Mouse (Mus musculus) hindbrain, embryonic 14.5 days (tissue): ENCODE data around the gene Rtp1. TPM values are rescaled to one million over a fixed set of nuclear protein-coding genes. Genes with fewer than 3 reads are reported as not detected.
A peak's percentile ranks its signal among the peaks of the same experiment; 100 is the strongest.

Source experiments
- ATAC-seq: fragments of 200-750 bp; cut with Nextera tagmentation; 2 replicates; pipeline ENCODE4 v1.8.0; 2017; ENCODE audit warnings: moderate number of reproducible peaks, mild to moderate bottlenecking, moderate TSS enrichment, moderate library complexity; ENCODE audit not compliant: low FRiP score
- DNase-seq: peaks from one replicate; pipeline ENCODE4 v3.0.0-alpha.2; 2015; ENCODE audit warnings: low spot score
- H3K27ac ChIP-seq: fragments of 300-500 bp; sonication (generic); 2 replicates; pipeline ENCODE4 v1.5.1; 2014; ENCODE audit warnings: mild to moderate bottlenecking, moderate library complexity
- H3K27me3 ChIP-seq: fragments of 300-500 bp; sonication (generic); 2 replicates; pipeline ENCODE4 v1.6.1; 2014; ENCODE audit warnings: mild to moderate bottlenecking, low read length, mixed read lengths; ENCODE audit not compliant: control insufficient read depth, insufficient read depth
- H3K36me3 ChIP-seq: fragments of 300-500 bp; sonication (generic); replicated peaks from 2 replicates; pipeline ENCODE4 v1.6.1; 2014; ENCODE audit not compliant: control insufficient read depth, insufficient read depth
- H3K4me1 ChIP-seq: fragments of 300-500 bp; sonication (generic); replicated peaks from 2 replicates; pipeline ENCODE4 v1.6.1; 2014; ENCODE audit warnings: antibody characterized with exemption, low read length, mixed read lengths; ENCODE audit not compliant: control insufficient read depth, insufficient read depth
- H3K4me2 ChIP-seq: fragments of 300-500 bp; sonication (generic); replicated peaks from 2 replicates; pipeline ENCODE4 v1.6.1; 2014; ENCODE audit warnings: mild to moderate bottlenecking, moderate library complexity
- H3K4me3 ChIP-seq: fragments of 300-500 bp; sonication (generic); replicated peaks from 2 replicates; pipeline ENCODE4 v1.5.1; 2014; ENCODE audit warnings: mild to moderate bottlenecking, low read length
- H3K9ac ChIP-seq: fragments of 300-500 bp; sonication (generic); 2 replicates; pipeline ENCODE4 v1.6.1; 2014
- H3K9me3 ChIP-seq: fragments of 300-500 bp; sonication (generic); 2 replicates; pipeline ENCODE4 v1.6.1; 2016; ENCODE audit warnings: low read length; ENCODE audit not compliant: control insufficient read depth
- WGBS: fragments of 180-500 bp; shearing (Covaris S2); extraction: QIAGEN DNeasy Blood & Tissue Kit; methylation state at CpG from one replicate; pipeline ENCODE4 v1.1.7; 2014; 5-methylcytosine and 5-hydroxymethylcytosine counted together
- polyA plus RNA-seq: library from polyadenylated mRNA; unstranded; fragments of >200 nt; fragmentation: Nextera tagmentation; extraction: Ambion mirVana; gene quantifications from 2 replicates; pipeline ENCODE4 v1.2.1, GENCODE M21; 2014

Gene Rtp1
- polyA plus RNA-seq, 1 experiment from 2014 or later = not detected

DNA sequence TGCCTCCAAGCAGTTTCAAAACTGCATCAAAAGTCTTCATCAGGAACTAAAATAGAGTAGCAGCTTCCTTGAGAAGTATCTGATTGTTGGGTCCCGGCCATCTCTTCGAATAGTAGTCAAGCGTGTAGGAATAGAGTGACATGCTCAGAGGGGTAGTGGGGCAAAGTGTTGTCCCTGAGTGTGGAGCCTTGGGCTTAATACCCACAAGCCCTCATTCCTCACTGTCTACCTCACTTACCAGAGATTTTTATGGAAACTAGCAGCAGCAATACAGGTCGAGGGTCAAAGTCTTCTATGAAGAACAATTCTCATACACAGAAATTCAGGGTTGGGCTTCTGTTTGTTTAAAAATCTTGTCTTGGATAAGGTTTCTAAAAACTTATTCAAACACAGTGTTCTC is 21.9 kb downstream of the Rtp1 start:
- H3K27ac ChIP-seq = no peak overlapping the region
- H3K4me3 ChIP-seq = no peak overlapping the region
- H3K4me2 ChIP-seq = no peak overlapping the region
- no peak overlapping the region for H3K9ac ChIP-seq
- H3K27me3 ChIP-seq = no peaks in the 10 kb centered on the region
- no peak for DNase-seq
- no peak for ATAC-seq
- H3K9me3 ChIP-seq = no peaks in the 10 kb centered on the region
- 85% methylated on average over 4 of the region's 4 CpGs for WGBS
- no peaks in the 10 kb centered on the region for H3K36me3 ChIP-seq
- H3K4me1 ChIP-seq = no peaks in the 10 kb centered on the region

DNA sequence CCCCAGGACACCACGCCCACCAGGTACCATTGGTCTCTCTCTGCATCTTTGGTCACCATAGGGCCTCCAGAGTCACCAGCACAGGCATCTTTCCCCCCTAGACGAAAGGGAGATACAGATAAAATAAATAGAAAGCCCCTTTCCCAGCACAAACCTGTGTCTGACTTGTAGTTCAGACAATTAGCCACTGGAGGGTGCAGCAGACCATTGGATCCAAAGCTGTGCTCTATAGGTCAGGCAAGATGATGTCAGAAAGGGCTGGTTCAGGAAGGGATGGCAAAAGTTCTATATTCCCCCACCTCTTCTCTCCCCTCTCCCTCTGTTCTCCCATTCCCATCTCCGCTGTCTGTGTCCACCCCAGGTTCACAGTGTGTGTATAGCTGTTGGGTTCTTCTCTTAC is 23.5 kb downstream of the Rtp1 start:
- Histone ChIP-seq H3K27me3 (no peaks in the 10 kb centered on the region), H3K4me2 (no peak overlapping the region), H3K9me3 (no peaks in the 10 kb centered on the region), H3K4me3 (no peak overlapping the region), H3K36me3 (no peaks in the 10 kb centered on the region), H3K9ac (no peak overlapping the region), H3K27ac (no peak overlapping the region), H3K4me1 (no peaks in the 10 kb centered on the region)
- ATAC-seq (peak; percentile 79), DNase-seq (peak; percentile 86)
- WGBS = 20% methylated on average over 3 of the region's 3 CpGs

DNA sequence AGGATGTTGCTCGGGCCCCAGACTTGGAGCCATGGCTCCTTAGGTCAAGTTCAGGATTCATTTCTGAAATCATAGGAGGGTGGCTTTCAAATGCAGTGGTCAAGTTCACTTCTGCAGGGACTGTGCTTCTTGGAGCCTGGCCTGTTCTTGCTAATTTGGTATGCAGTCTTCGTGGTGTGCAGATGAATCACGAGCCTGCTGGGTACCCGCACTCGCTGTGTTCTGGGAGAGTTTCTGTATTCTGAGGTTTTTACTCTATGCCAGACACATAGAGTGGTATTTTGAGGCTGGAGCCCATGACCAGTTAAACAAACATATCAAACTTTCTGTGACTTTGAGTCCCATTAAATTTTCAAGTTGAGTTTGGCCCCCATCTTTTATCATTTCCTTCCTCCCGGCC is 25.4 kb downstream of the Rtp1 start:
- Histone ChIP-seq H3K4me3 (no peak overlapping the region), H3K27me3 (no peaks in the 10 kb centered on the region), H3K4me1 (no peaks in the 10 kb centered on the region), H3K4me2 (no peak overlapping the region), H3K9me3 (no peaks in the 10 kb centered on the region), H3K36me3 (no peaks in the 10 kb centered on the region), H3K9ac (no peak overlapping the region), H3K27ac (no peak overlapping the region)
- no peak for DNase-seq
- no peak for ATAC-seq
- 70% methylated on average over 6 of the region's 6 CpGs for WGBS

- H3K4me2 ChIP-seq = no peak overlapping the region
- H3K9ac ChIP-seq = no peak overlapping the region
- H3K4me3 ChIP-seq = no peak overlapping the region
- 90% methylated on average over 3 of the region's 3 CpGs for WGBS
- ATAC-seq (no peak), DNase-seq (no peak)
- no peaks in the 10 kb centered on the region for H3K27me3 ChIP-seq
- H3K4me1 ChIP-seq = no peaks in the 10 kb centered on the region
- no peaks in the 10 kb centered on the region for H3K36me3 ChIP-seq
- no peak overlapping the region for H3K27ac ChIP-seq
- no peaks in the 10 kb centered on the region for H3K9me3 ChIP-seq
These were observed 27.6 kb downstream of the Rtp1 start for GRCm38 (mm10) chr16:23456534-23456933.

GRCm38 (mm10) chr16:23457338-23457737 is 28.4 kb downstream of the Rtp1 start:
- Histone ChIP-seq H3K27ac (no peak overlapping the region), H3K9me3 (no peaks in the 10 kb centered on the region), H3K27me3 (no peaks in the 10 kb centered on the region), H3K4me2 (no peak overlapping the region), H3K9ac (no peak overlapping the region), H3K4me1 (no peaks in the 10 kb centered on the region), H3K4me3 (no peak overlapping the region), H3K36me3 (no peaks in the 10 kb centered on the region)
- no peak for ATAC-seq
- WGBS = 89% methylated on average over 5 of the region's 5 CpGs
- DNase-seq = no peak

- no peak overlapping the region for H3K9ac ChIP-seq
- no peak overlapping the region for H3K27ac ChIP-seq
- H3K4me1 ChIP-seq = no peaks in the 10 kb centered on the region
- no peaks in the 10 kb centered on the region for H3K27me3 ChIP-seq
- DNase-seq (no peak), ATAC-seq (no peak)
- H3K4me3 ChIP-seq = no peak overlapping the region
- H3K9me3 ChIP-seq = no peaks in the 10 kb centered on the region
- WGBS = 60% methylated on average over 7 of the region's 7 CpGs
- no peaks in the 10 kb centered on the region for H3K36me3 ChIP-seq
- H3K4me2 ChIP-seq = no peak overlapping the region
These were observed 30.1 kb downstream of the Rtp1 start for GRCm38 (mm10) chr16:23458906-23459588.

DNA sequence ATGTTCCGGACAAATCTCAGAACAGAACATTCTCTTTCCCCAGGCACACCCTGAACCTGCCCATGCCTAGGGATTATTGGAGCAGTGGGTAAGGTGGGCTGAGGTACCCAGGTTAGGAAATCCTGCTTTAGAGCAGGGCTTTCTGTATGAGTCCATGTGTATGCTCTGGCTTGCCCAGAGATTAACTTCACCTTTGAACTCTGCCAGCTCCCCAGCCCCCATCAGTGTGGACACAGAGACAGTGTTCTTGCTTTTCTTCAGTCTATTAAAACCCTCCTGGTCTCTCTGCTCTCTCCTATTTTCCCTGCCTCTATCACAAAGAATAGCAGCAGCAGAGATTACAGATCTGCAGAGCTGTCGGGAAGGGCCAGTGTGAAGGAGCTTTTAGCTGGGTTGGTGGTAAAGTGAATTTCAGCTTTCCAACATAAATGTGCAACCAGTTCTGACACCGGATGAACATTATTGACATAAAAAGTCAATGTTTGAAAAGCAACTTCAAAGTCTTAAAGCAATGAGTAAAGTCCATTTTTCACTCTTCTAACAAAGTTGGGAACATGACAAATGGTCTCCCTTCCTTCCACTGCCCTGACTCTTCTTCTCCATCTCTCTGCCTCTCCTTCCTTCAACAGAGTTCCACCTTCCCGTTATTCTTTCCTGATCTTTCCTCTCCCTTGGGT is 34.9 kb downstream of the Rtp1 start:
- 87% methylated on average over 4 of the region's 4 CpGs for WGBS
- DNase-seq = no peak
- H3K4me2 ChIP-seq = no peak overlapping the region

GRCm38 (mm10) chr16:23471551-23471950 is 42.6 kb downstream of the Rtp1 start:
- no peaks in the 10 kb centered on the region for H3K9me3 ChIP-seq
- H3K36me3 ChIP-seq = peaks cover 11% of the 10 kb centered on the region
- no peak overlapping the region for H3K4me3 ChIP-seq
- H3K27ac ChIP-seq = no peak overlapping the region
- 90% methylated on average over 6 of the region's 6 CpGs for WGBS
- H3K27me3 ChIP-seq = no peaks in the 10 kb centered on the region
- H3K4me2 ChIP-seq = no peak overlapping the region
- DNase-seq = no peak
- no peak overlapping the region for H3K9ac ChIP-seq
- ATAC-seq = no peak
- H3K4me1 ChIP-seq = no peaks in the 10 kb centered on the region

More for the DNA sequence above, 34.9 kb downstream of the Rtp1 start:
- Histone ChIP-seq H3K4me3 (no peak overlapping the region), H3K9me3 (no peaks in the 10 kb centered on the region), H3K27me3 (no peaks in the 10 kb centered on the region), H3K36me3 (no peaks in the 10 kb centered on the region), H3K9ac (no peak overlapping the region), H3K27ac (no peak overlapping the region), H3K4me1 (no peaks in the 10 kb centered on the region)
- ATAC-seq = no peak

DNA sequence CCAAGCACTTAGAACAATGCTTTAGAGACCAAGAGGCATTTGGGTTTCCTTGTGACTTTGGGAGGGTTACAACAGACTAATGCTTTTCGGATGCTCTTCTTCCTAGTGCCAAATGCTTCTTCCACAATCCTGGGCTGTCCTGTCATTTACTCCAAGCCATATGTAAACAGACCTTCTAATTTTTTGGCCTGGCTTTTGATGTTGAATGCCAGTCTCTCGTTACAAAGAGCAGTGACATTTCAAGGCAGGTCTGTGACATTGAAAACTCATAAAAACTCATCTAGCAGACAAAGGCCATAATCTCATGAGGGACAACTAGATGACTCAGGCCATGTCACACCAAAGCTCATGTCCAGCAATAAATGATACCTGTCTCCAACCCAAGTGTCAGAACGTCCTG is 43.1 kb downstream of the Rtp1 start:
- Histone ChIP-seq H3K36me3 (peaks cover 11% of the 10 kb centered on the region), H3K9ac (no peak overlapping the region)

More for the DNA sequence above, 43.1 kb downstream of the Rtp1 start:
- no peak for ATAC-seq
- Histone ChIP-seq H3K4me1 (no peaks in the 10 kb centered on the region), H3K9me3 (no peaks in the 10 kb centered on the region), H3K4me2 (no peak overlapping the region), H3K4me3 (no peak overlapping the region), H3K27ac (no peak overlapping the region), H3K27me3 (no peaks in the 10 kb centered on the region)
- WGBS = 80% methylated on average over 3 of the region's 3 CpGs
- no peak for DNase-seq
